In genomic region chr9:21508871-21509404, GRCm38 (mm10) we compare ENCODE assay signal across 8 mouse cellular contexts. TPM values are rescaled to one million over a fixed set of nuclear protein-coding genes. Genes with fewer than 3 reads are reported as not detected.
DNase-seq lines count a peak whose midpoint lies in the region; ATAC-seq and TF ChIP-seq lines count a peak whose summit lies in the region.

No protein-coding gene starts in this region.

- no peak for ATAC-seq in embryonic facial prominence, embryonic 14.5 days (ENCODE audit: low read depth)
- no peak for ATAC-seq in intestine, embryonic 15.5 days
- ATAC-seq in neural tube, embryonic 13.5 days (ENCODE audit: low read depth) = no peak

- peaks cover 52% of the 10 kb centered on the region for H3K36me3 ChIP-seq in embryonic facial prominence, embryonic 14.5 days (ENCODE audit: control insufficient read depth, insufficient read depth, low read length)
- peaks cover 30% of the 10 kb centered on the region for H3K36me3 ChIP-seq in intestine, embryonic 15.5 days
- peaks cover 48% of the 10 kb centered on the region for H3K36me3 ChIP-seq in neural tube, embryonic 13.5 days

- peak overlapping the region; percentile 75 for H3K9ac ChIP-seq in embryonic facial prominence, embryonic 14.5 days (ENCODE audit: low read depth, low read length)
- peak overlapping the region; percentile 83 for H3K9ac ChIP-seq in intestine, embryonic 15.5 days
- peak overlapping the region; percentile 78; the same call in 1 of the 2 replicates for H3K9ac ChIP-seq in neural tube, embryonic 13.5 days

- DNase-seq in layer of hippocampus, adult 2 months (ENCODE audit: low spot score in 2 of 2) = no peak
- no peak for DNase-seq in layer of hippocampus, postnatal 36 days
- DNase-seq in embryonic facial prominence, embryonic 14.5 days (ENCODE audit: low spot score) = no peak
- no peak for DNase-seq in thymus, postnatal 36 days
- no peak for DNase-seq in frontal cortex, adult 2 months (ENCODE audit: extremely low spot score in 1 of 2, low spot score in 1 of 2)
- DNase-seq in lung, postnatal 14 days = no peak

- no peaks in the 10 kb centered on the region for H3K27me3 ChIP-seq in embryonic facial prominence, embryonic 14.5 days (replicated peaks; ENCODE audit: control insufficient read depth, insufficient read depth, low read length)
- no peaks in the 10 kb centered on the region for H3K27me3 ChIP-seq in intestine, embryonic 15.5 days (replicated peaks)
- H3K27me3 ChIP-seq in neural tube, embryonic 13.5 days = no peaks in the 10 kb centered on the region

- peak overlapping the region; percentile 83 for H3K4me2 ChIP-seq in embryonic facial prominence, embryonic 14.5 days (ENCODE audit: low read depth, low read length)
- H3K4me2 ChIP-seq in intestine, embryonic 15.5 days (replicated peaks) = peak overlapping the region; percentile 73
- peak overlapping the region; percentile 66 for H3K4me2 ChIP-seq in neural tube, embryonic 13.5 days

- peak overlapping the region; percentile 98 for H3K27ac ChIP-seq in layer of hippocampus, adult 2 months
- H3K27ac ChIP-seq in embryonic facial prominence, embryonic 14.5 days (replicated peaks; ENCODE audit: low read depth, low read length) = peak overlapping the region; percentile 92; the same call in 1 of the 2 replicates
- no peak overlapping the region for H3K27ac ChIP-seq in intestine, embryonic 15.5 days
- H3K27ac ChIP-seq in neural tube, embryonic 13.5 days (replicated peaks) = no peak overlapping the region

- H3K4me1 ChIP-seq in embryonic facial prominence, embryonic 14.5 days (ENCODE audit: control insufficient read depth, insufficient read depth, low read length) = peaks cover 8% of the 10 kb centered on the region
- H3K4me1 ChIP-seq in intestine, embryonic 15.5 days (replicated peaks) = peaks cover 10% of the 10 kb centered on the region; the same call in 1 of the 2 replicates
- H3K4me1 ChIP-seq in neural tube, embryonic 13.5 days (replicated peaks) = peaks cover 19% of the 10 kb centered on the region

- no peak for TF ChIP-seq CTCF in layer of hippocampus, adult 2 months (conservative IDR thresholded peaks at IDR 0.05)

- 63% methylated on average over 7 of the region's 7 CpGs for WGBS in embryonic facial prominence, embryonic 14.5 days
- WGBS in intestine, embryonic 15.5 days = 76% methylated on average over 7 of the region's 7 CpGs
- WGBS in neural tube, embryonic 13.5 days = 79% methylated on average over 7 of the region's 7 CpGs

- peak overlapping the region; percentile 71 for H3K4me3 ChIP-seq in layer of hippocampus, adult 2 months
- H3K4me3 ChIP-seq in embryonic facial prominence, embryonic 14.5 days (ENCODE audit: low read depth, low read length) = peak overlapping the region; percentile 69
- H3K4me3 ChIP-seq in intestine, embryonic 15.5 days (replicated peaks) = peak overlapping the region; percentile 85
- peak overlapping the region; percentile 63 for H3K4me3 ChIP-seq in neural tube, embryonic 13.5 days

- no peaks in the 10 kb centered on the region for H3K9me3 ChIP-seq in embryonic facial prominence, embryonic 14.5 days (ENCODE audit: control insufficient read depth, low read length)
- 0 out of 2 replicates have a peak, but pooled peaks cover 2% of the 10 kb centered on the region for H3K9me3 ChIP-seq in intestine, embryonic 15.5 days
- no peaks in the 10 kb centered on the region for H3K9me3 ChIP-seq in neural tube, embryonic 13.5 days

RNA-seq across cellular contexts. Expression of gene Tmed1, which starts 1.1 kb away (rescaled TPM):
- total RNA-seq in layer of hippocampus, adult 2 months (2021) = 10 to 100 TPM; 13.5 to 15.5 TPM
- total RNA-seq in layer of hippocampus, postnatal 36 days (2021) = 10 to 100 TPM; 10.6 to 11.4 TPM
- polyA plus RNA-seq in embryonic facial prominence, embryonic 14.5 days (2014; fragmentation: Nextera tagmentation; extraction: Ambion mirVana) = 103 and 115 TPM in 2 replicates
- 77.7 and 84.5 TPM in 2 replicates for polyA plus RNA-seq in intestine, embryonic 15.5 days (2015; fragmentation: Nextera tagmentation; extraction: Ambion mirVana)
- polyA plus RNA-seq in neural tube, embryonic 13.5 days (2015; fragmentation: Nextera tagmentation; extraction: Ambion mirVana) = 52.8 and 53.9 TPM in 2 replicates
- polyA plus RNA-seq in frontal cortex, adult 2 months (2012; rRNA removed) = 20.9 and 27.1 TPM in 2 replicates

RNA-seq across cellular contexts. Expression of gene AB124611, which starts 17.0 kb away (rescaled TPM):
- under 1 TPM; 0.27 to 0.44 TPM for total RNA-seq in layer of hippocampus, adult 2 months (2021)
- total RNA-seq in layer of hippocampus, postnatal 36 days (2021) = under 1 TPM in 1 of 2 experiments, not detected in 1; 0.33 TPM
- polyA plus RNA-seq in embryonic facial prominence, embryonic 14.5 days (2014; fragmentation: Nextera tagmentation; extraction: Ambion mirVana) = 2.0 and 2.1 TPM in 2 replicates
- 2.5 and 3.0 TPM in 2 replicates for polyA plus RNA-seq in intestine, embryonic 15.5 days (2015; fragmentation: Nextera tagmentation; extraction: Ambion mirVana)
- 2.9 and 4.2 TPM in 2 replicates for polyA plus RNA-seq in neural tube, embryonic 13.5 days (2015; fragmentation: Nextera tagmentation; extraction: Ambion mirVana)
- polyA plus RNA-seq in frontal cortex, adult 2 months (2012; rRNA removed) = 0.53 and 0.56 TPM in 2 replicates

RNA-seq across cellular contexts. Expression of gene Carm1, which starts 37.8 kb away (rescaled TPM):
- total RNA-seq in layer of hippocampus, adult 2 months (2021) = 10 to 100 TPM; 75.9 to 85.6 TPM
- total RNA-seq in layer of hippocampus, postnatal 36 days (2021) = 10 to 100 TPM; 75.6 to 81.5 TPM
- polyA plus RNA-seq in embryonic facial prominence, embryonic 14.5 days (2014; fragmentation: Nextera tagmentation; extraction: Ambion mirVana) = 55.7 and 57.1 TPM in 2 replicates
- polyA plus RNA-seq in intestine, embryonic 15.5 days (2015; fragmentation: Nextera tagmentation; extraction: Ambion mirVana) = 41.4 and 42.2 TPM in 2 replicates
- polyA plus RNA-seq in neural tube, embryonic 13.5 days (2015; fragmentation: Nextera tagmentation; extraction: Ambion mirVana) = 43.8 and 45.8 TPM in 2 replicates
- 63.6 and 74.3 TPM in 2 replicates for polyA plus RNA-seq in frontal cortex, adult 2 months (2012; rRNA removed)

Comparison
In these comparisons a context has a peak if more than half of its experiments do, and no peak if none do; other contexts are left out.
1. H3K27ac ChIP-seq: peak in layer of hippocampus, adult 2 months (single experiment) and embryonic facial prominence, embryonic 14.5 days (single experiment); none in intestine, embryonic 15.5 days (single experiment) and neural tube, embryonic 13.5 days (single experiment).
2. Peak in every context shown above with its lines, with median percentiles within 50 percentile points of each other: H3K4me3 ChIP-seq, H3K4me2 ChIP-seq and H3K9ac ChIP-seq.